Comparison of ENCODE assay signal across 14 mouse cellular contexts in the genomic region with DNA sequence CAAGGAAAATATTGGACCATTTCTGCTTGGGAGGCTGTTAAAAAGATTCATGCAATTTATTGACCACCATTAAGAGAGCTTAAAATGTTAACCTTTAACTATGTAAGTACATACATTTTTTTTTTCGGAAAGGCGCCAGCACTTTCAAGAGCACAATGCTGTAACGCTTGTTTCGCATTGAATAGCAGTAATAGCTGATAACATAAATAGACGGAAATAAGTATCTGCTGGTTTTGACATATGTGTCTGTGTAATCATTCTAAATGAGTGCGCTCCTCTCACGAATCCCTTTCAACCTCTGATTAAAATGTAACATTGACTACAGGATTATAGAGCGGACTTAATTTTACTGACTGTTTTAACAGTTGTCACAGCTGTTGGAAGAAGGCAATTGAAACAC.
DNase-seq lines count a peak whose midpoint lies in the region; ATAC-seq lines count a peak whose summit lies in the region.
"Had no signal": no experiment of that assay in that cellular context is flagged by ENCODE, and none has a peak within 500 bp of the region (broad histone marks: within the 10 kb centered on the region; RNA-seq: fewer than 3 reads in every experiment).

No protein-coding gene starts in this region.

- no peak for ATAC-seq in heart, embryonic 14.5 days (ENCODE audit: insufficient number of reproducible peaks, insufficient read depth, low FRiP score, low read depth)
- no peak for ATAC-seq in midbrain, embryonic 12.5 days (ENCODE audit: low FRiP score, low read depth)
- no peak for ATAC-seq in midbrain, embryonic 11.5 days (ENCODE audit: low FRiP score)
- peak; percentile 68 for ATAC-seq in intestine, embryonic 15.5 days
- no peak for ATAC-seq in stomach, embryonic 15.5 days (ENCODE audit: insufficient read depth, low FRiP score, low read depth)
- ATAC-seq: activated CD4-positive, CD25-positive, alpha-beta regulatory T cell, adult 4 months had no signal

- peak overlapping the region; percentile 27 to 45; a peak in 3 of 4 replicates for H3K4me3 ChIP-seq in heart, embryonic 14.5 days (ENCODE audit: control insufficient read depth in 1 of 2, insufficient read depth in 1 of 2, low read depth in 1 of 2, low read length in 2 of 2)
- H3K4me3 ChIP-seq in midbrain, embryonic 12.5 days, result 0 out of 2 replicates have a peak overlapping the region, but pooled peaks have one; percentile 2
- H3K4me3 ChIP-seq in midbrain, embryonic 11.5 days (ENCODE audit: low read depth, low read length), result no peak overlapping the region
- no peak overlapping the region for H3K4me3 ChIP-seq in intestine, embryonic 15.5 days (replicated peaks)
- H3K4me3 ChIP-seq in stomach, embryonic 15.5 days (replicated peaks), result no peak overlapping the region
- H3K4me3 ChIP-seq: embryonic facial prominence, embryonic 13.5 days had no signal

- H3K27me3 ChIP-seq in heart, embryonic 14.5 days (ENCODE audit: control insufficient read depth, insufficient read depth, low read length), result no peaks in the 10 kb centered on the region
- peaks cover 4% of the 10 kb centered on the region for H3K27me3 ChIP-seq in midbrain, embryonic 12.5 days
- no peaks in the 10 kb centered on the region for H3K27me3 ChIP-seq in midbrain, embryonic 11.5 days (ENCODE audit: control insufficient read depth, insufficient read depth, low read length)
- no peaks in the 10 kb centered on the region for H3K27me3 ChIP-seq in intestine, embryonic 15.5 days (replicated peaks)
- 0 out of 2 replicates have a peak, but pooled peaks cover 2% of the 10 kb centered on the region for H3K27me3 ChIP-seq in stomach, embryonic 15.5 days (replicated peaks)

- no peaks in the 10 kb centered on the region for H3K36me3 ChIP-seq in heart, embryonic 14.5 days (ENCODE audit: control insufficient read depth, insufficient read depth, low read length)
- no peaks in the 10 kb centered on the region for H3K36me3 ChIP-seq in midbrain, embryonic 12.5 days
- H3K36me3 ChIP-seq in midbrain, embryonic 11.5 days (ENCODE audit: control insufficient read depth, insufficient read depth, low read length), result no peaks in the 10 kb centered on the region
- H3K36me3 ChIP-seq in intestine, embryonic 15.5 days, result no peaks in the 10 kb centered on the region
- no peaks in the 10 kb centered on the region for H3K36me3 ChIP-seq in stomach, embryonic 15.5 days
- H3K36me3 ChIP-seq: embryonic facial prominence, embryonic 13.5 days had no signal

- 0 out of 4 replicates have a peak overlapping the region, but pooled peaks have one; percentile 41 to 48 for H3K27ac ChIP-seq in heart, embryonic 14.5 days (replicated peaks in 1 of 2; ENCODE audit: control insufficient read depth in 1 of 2, insufficient read depth in 1 of 2, low read depth in 2 of 2, low read length in 2 of 2)
- H3K27ac ChIP-seq in midbrain, embryonic 12.5 days (replicated peaks), result no peak overlapping the region
- no peak overlapping the region for H3K27ac ChIP-seq in midbrain, embryonic 11.5 days (ENCODE audit: low read depth, low read length)
- H3K27ac ChIP-seq in intestine, embryonic 15.5 days, result no peak overlapping the region
- H3K27ac ChIP-seq in stomach, embryonic 15.5 days, result no peak overlapping the region
- H3K27ac ChIP-seq: embryonic facial prominence, embryonic 13.5 days; macrophage had no signal

- peak overlapping the region; percentile 68 for H3K9ac ChIP-seq in heart, embryonic 14.5 days (ENCODE audit: low read length)
- H3K9ac ChIP-seq in midbrain, embryonic 12.5 days (replicated peaks), result no peak overlapping the region
- no peak overlapping the region for H3K9ac ChIP-seq in midbrain, embryonic 11.5 days (ENCODE audit: low read length)
- H3K9ac ChIP-seq in intestine, embryonic 15.5 days, result no peak overlapping the region
- no peak overlapping the region for H3K9ac ChIP-seq in stomach, embryonic 15.5 days
- H3K9ac ChIP-seq: embryonic facial prominence, embryonic 13.5 days had no signal

- H3K4me1 ChIP-seq in heart, embryonic 14.5 days (ENCODE audit: control insufficient read depth in 2 of 2, insufficient read depth in 2 of 2, low read length in 2 of 2), result peaks cover 5 to 22% of the 10 kb centered on the region in 2 experiments
- peaks cover 12% of the 10 kb centered on the region for H3K4me1 ChIP-seq in midbrain, embryonic 12.5 days
- H3K4me1 ChIP-seq in midbrain, embryonic 11.5 days (ENCODE audit: control insufficient read depth, insufficient read depth, low read length), result no peaks in the 10 kb centered on the region; the same call in 1 of the 2 replicates
- peaks cover 3% of the 10 kb centered on the region; the same call in 1 of the 2 replicates for H3K4me1 ChIP-seq in intestine, embryonic 15.5 days (replicated peaks)
- no peaks in the 10 kb centered on the region for H3K4me1 ChIP-seq in stomach, embryonic 15.5 days
- H3K4me1 ChIP-seq: embryonic facial prominence, embryonic 13.5 days had no signal

- no peaks in the 10 kb centered on the region for H3K9me3 ChIP-seq in heart, embryonic 14.5 days (ENCODE audit: control insufficient read depth, low read length)
- H3K9me3 ChIP-seq in midbrain, embryonic 12.5 days, result no peaks in the 10 kb centered on the region
- no peaks in the 10 kb centered on the region for H3K9me3 ChIP-seq in midbrain, embryonic 11.5 days (ENCODE audit: control insufficient read depth, low read length)
- no peaks in the 10 kb centered on the region for H3K9me3 ChIP-seq in intestine, embryonic 15.5 days
- H3K9me3 ChIP-seq in stomach, embryonic 15.5 days, result no peaks in the 10 kb centered on the region
- H3K9me3 ChIP-seq: embryonic facial prominence, embryonic 13.5 days had no signal

- H3K4me2 ChIP-seq in heart, embryonic 14.5 days (ENCODE audit: low read length), result peak overlapping the region; percentile 67
- H3K4me2 ChIP-seq in midbrain, embryonic 12.5 days (replicated peaks), result peak overlapping the region; percentile 21; the same call in 1 of the 2 replicates
- H3K4me2 ChIP-seq in midbrain, embryonic 11.5 days, result no peak overlapping the region
- H3K4me2 ChIP-seq in intestine, embryonic 15.5 days (replicated peaks), result peak overlapping the region; percentile 38
- peak overlapping the region; percentile 23 for H3K4me2 ChIP-seq in stomach, embryonic 15.5 days
- H3K4me2 ChIP-seq: embryonic facial prominence, embryonic 13.5 days; liver, embryonic 11.5 days had no signal

- 27% methylated on average over 8 of the region's 8 CpGs for WGBS in heart, embryonic 14.5 days
- WGBS in midbrain, embryonic 12.5 days, result 62% methylated on average over 8 of the region's 8 CpGs
- WGBS in midbrain, embryonic 11.5 days, result 75% methylated on average over 8 of the region's 8 CpGs
- 44% methylated on average over 8 of the region's 8 CpGs for WGBS in intestine, embryonic 15.5 days
- 26% methylated on average over 8 of the region's 8 CpGs for WGBS in stomach, embryonic 15.5 days

- DNase-seq in heart, adult 18-20 months, result no peak
- DNase-seq in midbrain, embryonic 11.5 days (ENCODE audit: low spot score, missing footprints), result no peak
- DNase-seq in cerebellum, adult 9-11 months, result no peak
- no peak for DNase-seq in urinary bladder, postnatal 14 days (ENCODE audit: low spot score)
- DNase-seq: cerebellum, adult 9-10 months; right cerebral cortex, postnatal 14 days had no signal

Comparison
In these comparisons a context has a peak if more than half of its experiments do, and no peak if none do; other contexts are left out.
1. H3K4me3 ChIP-seq: peak in heart, embryonic 14.5 days (2 of 2) and midbrain, embryonic 12.5 days (single experiment); none in midbrain, embryonic 11.5 days (single experiment), intestine, embryonic 15.5 days (single experiment) and stomach, embryonic 15.5 days (single experiment).
2. H3K27ac ChIP-seq: peak in heart, embryonic 14.5 days (2 of 2); none in midbrain, embryonic 12.5 days (single experiment), midbrain, embryonic 11.5 days (single experiment), intestine, embryonic 15.5 days (single experiment) and stomach, embryonic 15.5 days (single experiment).